Mouse (Mus musculus) hindbrain, postnatal 0 days (tissue): Measurements from ENCODE around the gene Aktip. TPM values are rescaled to one million over a fixed set of nuclear protein-coding genes. Genes with fewer than 3 reads are reported as not detected.

ENCODE experiments used
- ATAC-seq: fragments of 200-750 bp; cut with Nextera tagmentation; 2 replicates; pipeline ENCODE4 v1.8.0; 2017; ENCODE audit warnings: mild to moderate bottlenecking, moderate TSS enrichment, moderate library complexity
- DNase-seq: peaks from one replicate; pipeline ENCODE4 v3.0.0-alpha.2; 2015; ENCODE audit warnings: low spot score
- H3K27ac ChIP-seq: fragments of 300-500 bp; sonication (generic); 2 replicates; pipeline ENCODE4 v1.5.1; 2014; ENCODE audit warnings: mild to moderate bottlenecking
- H3K27me3 ChIP-seq: fragments of 300-500 bp; sonication (generic); 2 replicates; pipeline ENCODE4 v1.6.1; 2014; ENCODE audit warnings: low read length, mixed read lengths; ENCODE audit not compliant: insufficient read depth
- H3K36me3 ChIP-seq: fragments of 300-500 bp; sonication (generic); 2 replicates; pipeline ENCODE4 v1.6.1; 2014; ENCODE audit warnings: low read length, mixed read lengths; ENCODE audit not compliant: insufficient read depth
- H3K4me1 ChIP-seq: fragments of 300-500 bp; sonication (generic); 2 replicates; pipeline ENCODE4 v1.6.1; 2014; ENCODE audit warnings: antibody characterized with exemption, low read length, mixed read lengths; ENCODE audit not compliant: insufficient read depth
- H3K4me2 ChIP-seq: fragments of 300-500 bp; sonication (generic); 2 replicates; pipeline ENCODE4 v1.6.1; 2014; ENCODE audit warnings: low read depth, mild to moderate bottlenecking, low read length, moderate library complexity, mixed read lengths
- H3K4me3 ChIP-seq: fragments of 300-500 bp; sonication (generic); 2 replicates; pipeline ENCODE4 v1.5.1; 2014; ENCODE audit warnings: low read length
- H3K9ac ChIP-seq: fragments of 300-500 bp; sonication (generic); replicated peaks from 2 replicates; pipeline ENCODE4 v1.6.1; 2014; ENCODE audit warnings: mild to moderate bottlenecking, low read length, moderate library complexity, mixed read lengths
- H3K9me3 ChIP-seq: fragments of 300-500 bp; sonication (generic); 2 replicates; pipeline ENCODE4 v1.6.1; 2016; ENCODE audit warnings: low read length, mixed read lengths
- CTCF ChIP-seq: IDR thresholded peaks from 2 replicates; pipeline ENCODE4 v1.5.1; 2016; ENCODE audit warnings: antibody characterized with exemption, control low read depth, low read depth
- WGBS: fragments of 180-500 bp; shearing (Covaris S2); extraction: QIAGEN DNeasy Blood & Tissue Kit; methylation state at CpG from one replicate; pipeline ENCODE4 v1.1.7; 2014; 5-methylcytosine and 5-hydroxymethylcytosine counted together
- polyA plus RNA-seq: library from polyadenylated mRNA; unstranded; fragments of >200 nt; fragmentation: Nextera tagmentation; extraction: Ambion mirVana; gene quantifications from 2 replicates; pipeline ENCODE4 v1.2.1, GENCODE M21; 2015
- total RNA-seq: library from RNA; depleted of rRNA; stranded (reverse); fragments of >200 nt; gene quantifications from 2 replicates; pipeline ENCODE4 v1.2.3, GENCODE M21; 2014

Gene Aktip
- total and polyA plus RNA-seq, 2 experiments from 2014 or later = 134 to 186 TPM

DNA sequence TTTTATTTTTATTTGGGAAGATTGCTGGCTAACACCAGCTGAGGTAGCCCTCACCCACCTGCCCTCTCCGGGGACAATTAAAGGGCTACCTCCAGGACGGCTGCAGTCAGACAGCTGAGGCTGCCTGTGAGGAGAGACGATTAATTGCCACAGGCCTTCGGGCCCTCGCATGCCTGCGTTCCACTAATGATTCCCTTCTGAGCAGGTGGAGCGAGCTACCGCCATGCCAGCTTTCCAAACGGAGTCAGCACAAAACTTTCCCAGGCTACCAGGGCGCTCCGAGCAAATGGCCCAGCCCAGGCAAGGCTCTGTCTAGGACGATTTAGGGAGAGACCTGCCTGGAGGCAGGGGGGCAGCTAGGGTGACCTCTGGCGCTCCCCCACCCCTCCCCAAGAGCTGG, 28.2 kb downstream of the Aktip start:
- 24% methylated on average over 13 of the region's 13 CpGs for WGBS
- Histone ChIP-seq H3K9ac (no peak overlapping the region), H3K4me1 (no peaks in the 10 kb centered on the region), H3K9me3 (no peaks in the 10 kb centered on the region), H3K4me2 (no peak overlapping the region), H3K4me3 (no peak overlapping the region), H3K36me3 (no peaks in the 10 kb centered on the region), H3K27ac (no peak overlapping the region), H3K27me3 (no peaks in the 10 kb centered on the region)
- DNase-seq (no peak), ATAC-seq (peak; percentile 5; the same call in 1 of the 2 replicates)
- TF ChIP-seq CTCF = no peak

DNA sequence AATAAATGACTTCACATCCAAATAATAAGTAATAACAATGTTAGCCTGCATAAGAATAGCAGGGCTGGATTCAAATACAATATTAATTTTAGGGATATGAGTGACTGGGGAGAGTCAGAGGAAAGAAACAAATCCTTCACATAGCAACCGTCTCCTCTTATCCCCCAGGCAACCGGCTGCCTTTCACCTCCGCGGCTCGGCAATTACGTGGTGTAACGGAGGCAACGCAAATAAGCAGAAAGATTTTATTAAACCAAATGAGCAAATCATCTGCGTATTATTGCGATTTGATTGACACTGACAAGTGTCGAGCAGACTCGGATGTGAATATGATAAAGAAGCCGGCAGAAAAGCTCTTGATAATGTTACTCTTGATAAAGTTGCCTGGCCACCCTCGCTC, 28.9 kb downstream of the Aktip start:
- Histone ChIP-seq H3K4me1 (no peaks in the 10 kb centered on the region), H3K27me3 (no peaks in the 10 kb centered on the region), H3K9ac (no peak overlapping the region), H3K9me3 (no peaks in the 10 kb centered on the region), H3K4me2 (peak overlapping the region; percentile 48), H3K27ac (no peak overlapping the region), H3K4me3 (peak overlapping the region; percentile 11; the same call in 1 of the 2 replicates), H3K36me3 (no peaks in the 10 kb centered on the region)
- no peak for TF ChIP-seq CTCF
- ATAC-seq = no peak
- DNase-seq = peak; percentile 57
- 15% methylated on average over 14 of the region's 14 CpGs for WGBS

DNA sequence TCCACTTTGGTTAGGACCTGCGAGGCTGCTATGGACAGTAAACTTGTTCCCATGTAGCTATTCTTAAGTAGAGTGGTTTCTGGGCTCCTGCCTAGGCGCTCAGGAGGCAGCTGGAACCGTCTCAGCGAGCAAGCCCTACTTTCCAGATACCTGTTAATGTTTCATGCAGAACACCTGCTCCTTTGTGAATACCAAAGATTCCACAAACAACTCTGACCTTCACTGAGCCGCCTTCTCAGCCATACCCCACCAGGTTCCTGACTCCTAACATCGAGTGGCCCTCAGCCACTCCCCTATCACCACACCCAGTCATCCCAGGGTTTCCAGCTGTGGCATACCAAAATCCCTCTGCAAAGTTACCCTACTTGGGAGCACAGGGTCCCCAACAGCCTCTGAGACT, 29.6 kb downstream of the Aktip start:
- no peak overlapping the region for H3K9ac ChIP-seq
- no peaks in the 10 kb centered on the region for H3K27me3 ChIP-seq
- no peak for TF ChIP-seq CTCF
- H3K4me1 ChIP-seq = no peaks in the 10 kb centered on the region
- H3K27ac ChIP-seq = no peak overlapping the region
- WGBS = 81% methylated on average over 6 of the region's 6 CpGs
- no peaks in the 10 kb centered on the region for H3K36me3 ChIP-seq
- H3K9me3 ChIP-seq = no peaks in the 10 kb centered on the region
- no peak overlapping the region for H3K4me2 ChIP-seq
- DNase-seq = no peak
- H3K4me3 ChIP-seq = no peak overlapping the region
- no peak for ATAC-seq

DNA sequence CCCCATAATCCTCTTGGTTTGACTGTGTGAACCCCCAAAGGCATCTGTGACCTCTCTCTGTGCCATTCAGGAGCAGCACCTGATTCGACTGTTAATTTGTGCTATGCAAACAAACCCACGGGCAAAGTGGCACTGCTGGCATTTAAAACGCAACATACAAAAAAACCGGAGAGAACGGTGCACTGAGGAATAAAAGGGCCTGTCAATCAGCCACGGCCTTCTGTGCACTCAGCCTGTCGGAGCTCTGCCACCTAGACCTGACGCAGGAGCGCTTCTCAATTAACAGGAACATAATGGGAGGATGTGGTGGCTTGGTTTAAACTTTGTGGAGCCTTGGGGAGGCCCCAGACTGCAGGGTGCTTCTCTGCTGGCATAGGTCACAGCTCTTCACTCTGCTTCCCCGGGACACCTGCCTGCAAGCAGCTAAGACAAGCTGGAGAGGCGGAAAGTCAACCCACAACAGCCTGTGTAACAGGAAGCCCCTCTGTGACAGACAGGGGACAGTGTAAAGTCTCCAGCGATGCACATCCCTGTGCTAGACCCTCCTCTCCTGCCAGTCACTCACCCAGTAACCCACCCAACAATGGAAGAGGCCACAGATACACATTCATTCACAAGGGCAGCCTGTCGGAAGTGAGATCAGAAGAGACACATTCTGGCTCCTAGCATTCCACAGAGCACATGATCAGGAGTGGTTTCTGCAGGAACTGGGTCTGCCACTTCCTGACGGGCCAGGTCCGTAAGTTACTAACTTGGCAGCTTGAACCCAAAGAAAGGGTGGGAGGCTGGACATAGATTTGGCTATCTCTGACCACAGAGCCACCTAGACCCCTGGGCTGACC, 39.6 kb downstream of the Aktip start:
- WGBS = 31% methylated on average over 15 of the region's 15 CpGs
- DNase-seq = peak; percentile 33

DNA sequence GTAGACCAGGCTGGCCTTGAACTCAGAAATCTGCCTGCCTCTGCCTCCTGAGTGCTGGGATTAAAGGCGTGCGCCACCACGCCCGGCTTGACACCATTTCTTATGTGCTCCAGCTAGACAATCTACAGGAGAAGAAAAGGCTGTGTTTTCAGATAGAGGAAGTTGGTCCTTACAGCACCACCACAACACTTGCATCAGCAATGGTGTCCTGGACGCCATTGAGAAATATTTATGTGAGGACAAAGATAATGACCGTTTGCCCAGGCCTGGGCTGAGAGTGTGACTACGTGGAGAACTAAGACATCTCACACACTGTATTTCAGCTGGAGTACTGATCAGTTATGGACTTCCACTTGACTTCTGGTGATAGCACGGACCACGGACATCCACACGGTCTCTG, 41.2 kb downstream of the Aktip start:
- H3K36me3 ChIP-seq = no peaks in the 10 kb centered on the region
- ATAC-seq (no peak), DNase-seq (no peak)
- no peaks in the 10 kb centered on the region for H3K9me3 ChIP-seq
- no peak overlapping the region for H3K4me3 ChIP-seq
- no peak overlapping the region for H3K4me2 ChIP-seq
- WGBS = 98% methylated on average over 10 of the region's 10 CpGs
- H3K9ac ChIP-seq = no peak overlapping the region
- no peaks in the 10 kb centered on the region for H3K27me3 ChIP-seq
- H3K4me1 ChIP-seq = no peaks in the 10 kb centered on the region
- no peak for TF ChIP-seq CTCF
- H3K27ac ChIP-seq = no peak overlapping the region

More for the DNA sequence above, 39.6 kb downstream of the Aktip start:
- no peak overlapping the region for H3K9ac ChIP-seq
- TF ChIP-seq CTCF = no peak
- no peaks in the 10 kb centered on the region for H3K27me3 ChIP-seq
- no peaks in the 10 kb centered on the region for H3K36me3 ChIP-seq
- no peak overlapping the region for H3K4me2 ChIP-seq
- H3K4me3 ChIP-seq = no peak overlapping the region
- no peaks in the 10 kb centered on the region for H3K4me1 ChIP-seq
- H3K27ac ChIP-seq = no peak overlapping the region
- H3K9me3 ChIP-seq = no peaks in the 10 kb centered on the region
- ATAC-seq = peak; percentile 43; the same call in 1 of the 2 replicates

DNA sequence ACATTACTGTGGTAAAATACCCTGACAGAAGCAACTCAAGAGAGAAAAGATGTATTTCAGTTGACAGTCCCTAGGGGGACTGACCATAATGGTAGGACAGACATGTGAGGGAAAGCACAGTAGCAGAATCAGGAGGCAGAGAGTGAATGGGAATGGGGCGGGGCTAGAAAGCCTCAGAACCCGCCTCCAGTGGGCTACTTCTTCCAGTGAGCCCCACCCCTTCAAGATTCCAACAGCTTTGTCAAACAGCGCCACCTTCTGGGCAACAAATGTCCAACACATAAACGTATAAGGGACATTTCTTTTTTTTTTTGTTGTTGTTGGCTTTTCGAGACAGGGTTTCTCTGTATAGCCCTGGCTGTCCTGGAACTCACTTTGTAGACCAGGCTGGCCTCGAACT, 45.2 kb downstream of the Aktip start:
- DNase-seq (peak; percentile 50), ATAC-seq (no peak)
- H3K4me3 ChIP-seq = no peak overlapping the region
- H3K9me3 ChIP-seq = no peaks in the 10 kb centered on the region
- 52% methylated on average over 6 of the region's 6 CpGs for WGBS
- TF ChIP-seq CTCF = peak; percentile 37; the same call in 1 of the 2 replicates
- no peak overlapping the region for H3K4me2 ChIP-seq
- no peaks in the 10 kb centered on the region for H3K4me1 ChIP-seq
- H3K36me3 ChIP-seq = no peaks in the 10 kb centered on the region
- H3K9ac ChIP-seq = no peak overlapping the region
- H3K27ac ChIP-seq = no peak overlapping the region
- no peaks in the 10 kb centered on the region for H3K27me3 ChIP-seq

DNA sequence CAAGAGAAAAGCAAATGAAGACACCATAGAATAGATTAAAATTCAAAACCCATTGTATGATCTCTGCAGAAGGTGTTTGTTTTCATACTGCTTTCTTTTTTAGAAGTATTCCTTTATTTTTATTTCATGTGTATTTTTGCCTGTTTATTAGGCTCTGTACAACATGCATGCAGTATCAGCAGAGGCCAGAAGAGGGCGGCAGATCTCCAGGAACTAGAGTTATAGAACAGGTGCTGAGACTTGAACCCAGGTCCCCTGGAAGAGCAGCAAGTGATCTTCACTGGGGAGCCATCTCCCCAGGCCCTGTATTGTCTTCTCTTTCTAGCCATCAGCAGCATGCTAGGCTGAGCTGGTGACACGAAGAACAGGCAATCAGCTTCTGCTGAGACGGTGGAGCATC, 45.9 kb downstream of the Aktip start:
- Histone ChIP-seq H3K4me2 (no peak overlapping the region), H3K36me3 (no peaks in the 10 kb centered on the region), H3K4me1 (no peaks in the 10 kb centered on the region), H3K27ac (no peak overlapping the region), H3K9me3 (no peaks in the 10 kb centered on the region), H3K9ac (no peak overlapping the region), H3K4me3 (no peak overlapping the region), H3K27me3 (no peaks in the 10 kb centered on the region)
- ATAC-seq (no peak), DNase-seq (no peak)
- TF ChIP-seq CTCF = 0 out of 2 replicates have a peak, but pooled peaks have one; percentile 28
- 73% methylated on average over 3 of the region's 3 CpGs for WGBS
